Mouse (Mus musculus) liver, adult 10 weeks (tissue): ENCODE data around the gene Nudt7. TPM values are rescaled to one million over a fixed set of nuclear protein-coding genes. Genes with fewer than 3 reads are reported as not detected.

Experiments used
- polyA plus RNA-seq: library from polyadenylated mRNA; stranded (reverse); fragments of 350-450 nt; fragmentation: Illumina TruSeq; extraction: RNeasy Lipid Tissue Mini Kit (QIAGEN cat#74804); gene quantifications from one replicate; pipeline ENCODE4 v1.2.3, GENCODE M21; 2014; ENCODE audit warnings: low read depth, low replicate concordance

The Nudt7 gene
- 940 TPM for polyA plus RNA-seq

GRCm38 (mm10) chr8:114133510-114134362 is at the start of gene Nudt7:
Nudt7 (plus strand) TSS chr8:114133557.

Other genes with a start within 250 kb of the Nudt7 start
- gene Vat1l, start 72.1 kb downstream of the Nudt7 start, polyA plus RNA-seq = not detected